Mouse (Mus musculus): ENCODE measurements at regions not wholly inside any gene's neighbourhood (a gene's known extent, or its start where the extent isn't known, plus 50 kb on each side); places are given as distances from the start of the nearest gene placed in this dataset.

- Histone ChIP-seq H3K27ac (no peak overlapping the region), H3K4me1 (no peaks in the 10 kb centered on the region), H3K36me3 (no peaks in the 10 kb centered on the region), H3K4me3 (no peak overlapping the region), H3K9me3 (no peaks in the 10 kb centered on the region), H3K27me3 (ENCODE audit: insufficient read depth, poor library complexity, severe bottlenecking) (no peaks in the 10 kb centered on the region)
- WGBS, result 78% methylated on average over 6 of the region's 6 CpGs
- no peak for DNase-seq (ENCODE audit: low spot score)
Observed at GRCm38 (mm10) chr3:137057225-137057910, 283.5 kb upstream of the Emcn start.

GRCm38 (mm10) chr3:137057911-137058260 is 283.0 kb upstream of the Emcn start:
- 86% methylated on average over 4 of the region's 4 CpGs for WGBS
- Histone ChIP-seq H3K4me3 (no peak overlapping the region), H3K9me3 (no peaks in the 10 kb centered on the region), H3K27ac (no peak overlapping the region), H3K4me1 (no peaks in the 10 kb centered on the region), H3K36me3 (no peaks in the 10 kb centered on the region), H3K27me3 (ENCODE audit: insufficient read depth, poor library complexity, severe bottlenecking) (no peaks in the 10 kb centered on the region)
- DNase-seq (ENCODE audit: low spot score), result no peak

- no peaks in the 10 kb centered on the region for H3K27me3 ChIP-seq (ENCODE audit: insufficient read depth, poor library complexity, severe bottlenecking)
- H3K4me3 ChIP-seq, result no peak overlapping the region
- 72% methylated on average over 2 of the region's 2 CpGs for WGBS
- H3K9me3 ChIP-seq, result no peaks in the 10 kb centered on the region
- no peaks in the 10 kb centered on the region for H3K4me1 ChIP-seq
- DNase-seq (ENCODE audit: low spot score), result no peak
- no peaks in the 10 kb centered on the region for H3K36me3 ChIP-seq
- H3K27ac ChIP-seq, result no peak overlapping the region
Observed at GRCm38 (mm10) chr3:137062067-137062466, 278.8 kb upstream of the Emcn start.

DNA sequence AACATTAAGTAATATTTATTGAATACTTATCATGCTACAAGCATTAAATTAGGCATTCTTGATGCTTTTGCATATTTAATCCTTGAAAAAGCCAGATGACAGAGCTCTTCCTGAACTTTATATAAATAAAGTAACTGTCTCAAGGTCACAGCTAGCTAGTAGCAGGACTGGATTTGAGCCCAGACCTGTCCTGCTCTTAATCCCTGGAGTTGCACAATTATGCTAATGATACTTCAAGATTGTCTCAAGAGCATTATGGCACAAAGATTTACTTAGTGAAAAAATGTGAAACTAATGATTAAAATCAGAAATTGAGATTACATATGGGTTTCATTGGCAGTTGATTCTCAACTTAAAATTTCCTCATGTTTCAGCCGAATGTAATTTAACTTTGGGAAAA is 273.5 kb upstream of the Emcn start:
- Histone ChIP-seq H3K27me3 (ENCODE audit: insufficient read depth, poor library complexity, severe bottlenecking) (no peaks in the 10 kb centered on the region), H3K4me1 (no peaks in the 10 kb centered on the region), H3K36me3 (no peaks in the 10 kb centered on the region), H3K4me3 (no peak overlapping the region), H3K27ac (no peak overlapping the region), H3K9me3 (no peaks in the 10 kb centered on the region)
- no peak for DNase-seq (ENCODE audit: low spot score)
- 88% methylated on average over 1 of the region's 1 CpGs for WGBS

DNA sequence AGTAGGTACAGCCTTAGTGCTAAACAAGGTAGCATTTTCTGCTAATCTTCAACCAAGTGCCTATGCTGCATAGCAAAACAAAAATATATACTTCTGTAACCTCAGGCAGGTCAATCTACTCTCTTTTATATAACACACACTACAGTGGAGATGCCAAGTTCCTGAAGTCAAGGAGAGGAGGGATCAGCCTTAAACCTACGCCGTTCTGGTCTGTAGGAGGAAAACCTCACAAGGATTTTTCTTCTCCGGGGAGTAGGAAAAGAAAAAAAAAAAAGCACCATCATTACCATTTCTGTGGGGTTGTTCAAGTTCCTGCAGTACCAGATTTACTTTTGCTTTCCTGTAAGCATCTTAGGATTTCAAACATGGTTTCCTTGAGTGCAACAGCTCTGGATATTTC is 271.5 kb upstream of the Emcn start:
- Histone ChIP-seq H3K27me3 (ENCODE audit: insufficient read depth, poor library complexity, severe bottlenecking) (no peaks in the 10 kb centered on the region), H3K36me3 (no peaks in the 10 kb centered on the region), H3K9me3 (no peaks in the 10 kb centered on the region), H3K4me3 (no peak overlapping the region), H3K27ac (no peak overlapping the region), H3K4me1 (no peaks in the 10 kb centered on the region)
- no peak for DNase-seq (ENCODE audit: low spot score)
- WGBS, result 78% methylated on average over 3 of the region's 3 CpGs

- Histone ChIP-seq H3K27ac (no peak overlapping the region), H3K9me3 (no peaks in the 10 kb centered on the region), H3K4me3 (no peak overlapping the region), H3K27me3 (ENCODE audit: insufficient read depth, poor library complexity, severe bottlenecking) (no peaks in the 10 kb centered on the region), H3K4me1 (no peaks in the 10 kb centered on the region), H3K36me3 (no peaks in the 10 kb centered on the region)
- no peak for DNase-seq (ENCODE audit: low spot score)
- WGBS, result 85% methylated on average over 13 of the region's 13 CpGs
Observed at GRCm38 (mm10) chr3:137077718-137078599, 262.9 kb upstream of the Emcn start.

GRCm38 (mm10) chr3:137078600-137078975 is 262.3 kb upstream of the Emcn start:
- Histone ChIP-seq H3K27me3 (ENCODE audit: insufficient read depth, poor library complexity, severe bottlenecking) (no peaks in the 10 kb centered on the region), H3K4me1 (no peaks in the 10 kb centered on the region), H3K9me3 (no peaks in the 10 kb centered on the region), H3K36me3 (no peaks in the 10 kb centered on the region), H3K4me3 (no peak overlapping the region), H3K27ac (no peak overlapping the region)
- 82% methylated on average over 3 of the region's 3 CpGs for WGBS
- no peak for DNase-seq (ENCODE audit: low spot score)

GRCm38 (mm10) chr3:137086896-137087295 is 254.0 kb upstream of the Emcn start:
- Histone ChIP-seq H3K27ac (no peak overlapping the region), H3K36me3 (no peaks in the 10 kb centered on the region), H3K9me3 (no peaks in the 10 kb centered on the region), H3K27me3 (ENCODE audit: insufficient read depth, poor library complexity, severe bottlenecking) (no peaks in the 10 kb centered on the region), H3K4me3 (no peak overlapping the region), H3K4me1 (no peaks in the 10 kb centered on the region)
- DNase-seq (ENCODE audit: low spot score), result no peak
- WGBS, result 88% methylated on average over 8 of the region's 8 CpGs

DNA sequence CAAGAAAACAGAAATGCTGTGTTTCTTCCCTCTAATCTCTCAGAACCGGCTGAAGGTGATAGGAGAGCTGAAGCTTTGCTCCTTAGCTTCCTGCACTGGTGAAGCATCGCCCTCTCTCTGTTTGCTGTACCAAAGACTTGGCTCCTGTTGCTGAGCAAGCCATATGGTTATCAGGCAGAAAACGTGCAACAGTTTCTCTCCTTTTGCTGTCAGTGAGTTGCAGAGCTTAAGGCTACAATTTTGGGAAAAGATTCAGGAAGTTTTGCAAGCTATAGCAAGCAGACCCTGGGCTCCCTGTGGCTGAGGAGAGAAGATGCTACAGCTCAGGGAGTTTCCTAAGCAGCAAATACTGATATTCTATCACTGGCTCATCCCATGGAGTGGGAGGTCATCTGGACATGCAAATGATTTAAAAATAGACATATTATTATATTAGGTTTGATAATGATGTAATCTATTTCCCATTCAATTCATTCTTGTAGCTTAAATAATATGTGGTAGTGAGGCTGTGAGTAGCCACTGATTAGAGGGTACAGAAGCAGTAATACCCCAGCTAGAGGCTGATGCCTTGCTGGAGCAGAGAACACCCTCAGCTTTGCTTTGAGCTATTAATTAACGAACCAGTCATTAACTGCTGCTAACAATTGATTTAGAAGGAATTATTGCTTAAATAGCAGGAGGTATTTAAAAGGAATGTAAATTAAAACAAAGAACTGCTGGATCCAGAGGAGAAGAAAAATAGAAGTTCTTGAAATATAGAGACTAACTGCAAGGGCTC is 240.1 kb upstream of the Emcn start:
- no peaks in the 10 kb centered on the region for H3K4me1 ChIP-seq
- H3K27ac ChIP-seq, result no peak overlapping the region
- H3K27me3 ChIP-seq (ENCODE audit: insufficient read depth, poor library complexity, severe bottlenecking), result no peaks in the 10 kb centered on the region
- no peak overlapping the region for H3K4me3 ChIP-seq
- DNase-seq (ENCODE audit: low spot score), result no peak
- no peaks in the 10 kb centered on the region for H3K36me3 ChIP-seq
- H3K9me3 ChIP-seq, result no peaks in the 10 kb centered on the region
- 38% methylated on average over 4 of the region's 4 CpGs for WGBS

DNA sequence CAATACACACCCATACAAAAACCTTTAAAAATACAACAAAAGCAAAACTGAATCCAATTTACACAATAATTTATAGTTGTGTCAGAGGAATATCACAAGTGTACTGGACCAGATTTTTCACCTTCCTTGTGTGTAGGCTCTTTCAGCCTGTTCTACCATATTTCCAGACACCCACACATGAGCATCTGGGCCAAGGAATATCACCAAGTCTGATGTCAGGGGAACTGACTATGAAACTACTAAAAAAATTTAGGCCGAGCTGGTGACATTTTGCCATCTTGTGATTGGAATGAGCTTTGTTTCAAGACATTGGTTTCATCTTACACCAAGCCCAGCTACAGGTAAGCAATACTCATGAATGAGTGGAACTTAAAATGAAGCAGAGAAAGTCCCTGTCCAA is 234.9 kb upstream of the Emcn start:
- H3K4me1 ChIP-seq, result no peaks in the 10 kb centered on the region
- H3K9me3 ChIP-seq, result no peaks in the 10 kb centered on the region
- no peaks in the 10 kb centered on the region for H3K36me3 ChIP-seq
- no peak for DNase-seq (ENCODE audit: low spot score)
- H3K27ac ChIP-seq, result no peak overlapping the region
- H3K27me3 ChIP-seq (ENCODE audit: insufficient read depth, poor library complexity, severe bottlenecking), result no peaks in the 10 kb centered on the region
- WGBS, result 85% methylated on average over 1 of the region's 1 CpGs
- no peak overlapping the region for H3K4me3 ChIP-seq

- no peak overlapping the region for H3K4me3 ChIP-seq
- no peaks in the 10 kb centered on the region for H3K4me1 ChIP-seq
- no peaks in the 10 kb centered on the region for H3K9me3 ChIP-seq
- H3K27me3 ChIP-seq (ENCODE audit: insufficient read depth, poor library complexity, severe bottlenecking), result no peaks in the 10 kb centered on the region
- no peaks in the 10 kb centered on the region for H3K36me3 ChIP-seq
- no peak for DNase-seq (ENCODE audit: low spot score)
- H3K27ac ChIP-seq, result no peak overlapping the region
- WGBS, result 74% methylated on average over 2 of the region's 2 CpGs
Observed at GRCm38 (mm10) chr3:137108197-137108596, 232.7 kb upstream of the Emcn start.

DNA sequence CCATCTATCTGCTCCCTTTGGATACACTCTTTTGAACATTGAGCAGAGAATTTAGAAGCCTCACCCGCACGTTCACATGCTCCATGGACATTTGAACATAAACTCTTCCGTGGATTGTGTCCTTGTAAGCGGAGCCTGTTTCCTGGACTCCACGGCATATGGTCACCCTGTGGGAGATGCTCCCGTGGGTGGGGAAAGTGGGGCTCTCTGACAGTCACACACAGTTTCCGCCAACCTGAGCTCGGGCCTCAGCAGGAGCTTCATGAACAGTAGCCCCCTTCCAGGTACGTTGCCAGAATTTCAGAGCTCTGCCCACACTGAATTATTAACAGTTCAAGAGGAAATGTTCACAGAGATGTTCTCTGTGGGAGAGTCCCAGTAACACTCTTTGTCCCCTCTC is 231.1 kb upstream of the Emcn start:
- DNase-seq (ENCODE audit: low spot score), result no peak
- H3K4me1 ChIP-seq, result no peaks in the 10 kb centered on the region
- H3K4me3 ChIP-seq, result no peak overlapping the region
- 86% methylated on average over 9 of the region's 9 CpGs for WGBS
- no peak overlapping the region for H3K27ac ChIP-seq
- no peaks in the 10 kb centered on the region for H3K9me3 ChIP-seq
- H3K27me3 ChIP-seq (ENCODE audit: insufficient read depth, poor library complexity, severe bottlenecking), result no peaks in the 10 kb centered on the region
- no peaks in the 10 kb centered on the region for H3K36me3 ChIP-seq

DNA sequence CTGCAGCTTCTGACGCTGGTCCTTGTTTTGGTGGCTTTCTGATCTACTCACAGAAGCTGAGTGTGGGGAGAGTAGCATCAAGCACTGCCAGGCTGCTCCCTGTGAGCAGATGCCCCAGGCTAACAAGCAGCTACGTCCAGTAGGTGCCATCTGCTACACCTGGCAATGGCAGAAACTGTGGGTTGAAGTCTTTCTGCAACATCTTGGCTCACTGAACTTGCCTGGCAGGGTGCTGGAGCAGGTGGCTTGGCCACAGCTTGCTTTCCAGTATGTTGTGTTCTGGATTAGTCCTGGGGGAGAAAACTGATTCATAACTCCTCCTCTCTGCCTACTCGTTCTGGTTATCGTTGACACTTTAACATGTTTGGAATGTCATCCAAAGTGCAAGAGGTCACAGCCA is 230.4 kb upstream of the Emcn start:
- Histone ChIP-seq H3K36me3 (no peaks in the 10 kb centered on the region), H3K27ac (no peak overlapping the region), H3K27me3 (ENCODE audit: insufficient read depth, poor library complexity, severe bottlenecking) (no peaks in the 10 kb centered on the region), H3K4me3 (no peak overlapping the region), H3K9me3 (no peaks in the 10 kb centered on the region), H3K4me1 (no peaks in the 10 kb centered on the region)
- no peak for DNase-seq (ENCODE audit: low spot score)
- 81% methylated on average over 4 of the region's 4 CpGs for WGBS
